Mouse (Mus musculus) MEL (cell line): ENCODE measurements around the gene Sclt1.

Source experiments
- GABPA ChIP-seq: IDR thresholded peaks from 2 replicates; pipeline ENCODE4 v1.6.1; 2012; ENCODE audit warnings: low read depth, mild to moderate bottlenecking, inconsistent platforms, low read length, improper control_type of control experiment, moderate library complexity
- GATA1 ChIP-seq: IDR thresholded peaks from 2 replicates; pipeline ENCODE4 v1.6.1; 2011; ENCODE audit warnings: low read depth, low read length, improper control_type of control experiment
- HCFC1 ChIP-seq: IDR thresholded peaks from 2 replicates; pipeline ENCODE4 v1.6.1; 2012; ENCODE audit warnings: low read depth, mild to moderate bottlenecking, inconsistent platforms, low read length, improper control_type of control experiment, moderate library complexity
- POLR2A ChIP-seq, 2 experiments: IDR thresholded peaks; 2 replicates each; pipeline ENCODE4 v1.6.1; 2011 to 2012; ENCODE audit warnings: low read length in 2 of 2, mild to moderate bottlenecking in 2 of 2, control low read depth in 1 of 2, improper control_type of control experiment in 1 of 2, low read depth in 1 of 2, moderate library complexity in 1 of 2; ENCODE audit not compliant: control insufficient read depth in 1 of 2, insufficient read depth in 1 of 2, poor library complexity in 1 of 2
- POLR2AphosphoS5 ChIP-seq: IDR thresholded peaks from 2 replicates; pipeline ENCODE4 v1.6.1; 2012; ENCODE audit warnings: low read depth, borderline replicate concordance, mild to moderate bottlenecking, inconsistent platforms, low read length, moderate library complexity, mixed read lengths
- SMC3 ChIP-seq: IDR thresholded peaks from 2 replicates; pipeline ENCODE4 v1.6.1; 2011; ENCODE audit warnings: low read depth, low read length, improper control_type of control experiment
- TCF12 ChIP-seq: IDR thresholded peaks from 2 replicates; pipeline ENCODE4 v1.6.1; 2014; ENCODE audit warnings: low read depth, mild to moderate bottlenecking, inconsistent platforms, low read length, improper control_type of control experiment, moderate library complexity
- ZC3H11A ChIP-seq: IDR thresholded peaks from 2 replicates; pipeline ENCODE4 v1.6.1; 2012; ENCODE audit warnings: low read depth, mild to moderate bottlenecking, inconsistent platforms, low read length, improper control_type of control experiment

DNA sequence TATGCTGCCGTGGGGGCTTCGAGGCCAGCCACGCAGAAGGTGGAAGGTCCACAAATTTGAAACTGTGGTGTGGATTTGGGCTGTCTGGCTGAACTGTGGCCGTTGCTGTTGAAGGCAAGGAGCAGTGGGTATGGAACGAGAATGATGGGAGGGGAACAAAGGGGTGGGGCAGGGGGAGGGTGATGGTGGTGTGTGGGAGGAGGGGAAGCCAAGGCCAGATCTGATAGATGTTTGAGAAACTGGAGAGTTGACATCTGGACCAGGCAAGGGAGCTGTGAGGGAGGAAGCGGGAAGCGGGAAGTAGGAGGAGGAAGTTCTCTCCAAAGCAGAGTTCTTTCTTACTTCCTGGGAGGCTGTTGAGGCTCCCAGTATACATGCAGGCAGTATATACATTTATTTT lies 160.1 kb downstream of the Sclt1 start:
- TF ChIP-seq TCF12 (no peak), GABPA (no peak), HCFC1 (no peak), SMC3 (no peak), POLR2AphosphoS5 (no peak), GATA1 (no peak), ZC3H11A (no peak), POLR2A (IDR thresholded peaks at IDR 0.05; ENCODE audit: control insufficient read depth in 1 of 2, insufficient read depth in 1 of 2, low read depth in 1 of 2, low read length in 2 of 2, poor library complexity in 1 of 2) (peak in 1 of 2 experiments; percentile 18; a peak in 1 of 4 replicates)
